Mouse (Mus musculus): Measurements from ENCODE around the gene Zfp683.

- TF ChIP-seq EP300 (IDR thresholded peaks at IDR 0.05) = no peak
- peak; percentile 57 for TF ChIP-seq CTCF (IDR thresholded peaks at IDR 0.05)
These were observed 40.6 kb upstream of the Zfp683 start for GRCm38 (mm10) chr4:134012858-134013528.
